Mouse (Mus musculus) duodenum, adult 2 months (tissue): ENCODE measurements around the gene Pde11a. TPM values are rescaled to one million over a fixed set of nuclear protein-coding genes. Genes with fewer than 3 reads are reported as not detected.

Experiments
- polyA plus RNA-seq: library from polyadenylated mRNA; depleted of rRNA; stranded (reverse); fragments of >200 nt; gene quantifications from 2 replicates; pipeline ENCODE4 v1.2.3, GENCODE M21; 2012; ENCODE audit warnings: low replicate concordance; rRNA removed

Pde11a gene
- 0.05 and 0.19 TPM in 2 replicates for polyA plus RNA-seq

GRCm38 (mm10) chr2:76338215-76339156 lies at the start of gene Pde11a:
TSS of gene Pde11a (minus strand) at chr2:76338774.

GRCm38 (mm10) chr2:76369821-76370655 lies 31.5 kb upstream of the Pde11a start, which contains the start of gene Rbm45:
TSS of gene Rbm45 (plus strand) at chr2:76369984.

GRCm38 (mm10) chr2:76360226-76360625 lies 21.7 kb upstream of the Pde11a start, which contains the start of gene Cyct:
TSS of gene Cyct (minus strand) at chr2:76360450.

GRCm38 (mm10) chr2:75981440-75982081 lies 357.0 kb downstream of the Pde11a start, which contains the start of gene Ttc30a1:
TSS of gene Ttc30a1 (minus strand) at chr2:75981967.

GRCm38 (mm10) chr2:75977752-75978368 lies 360.7 kb downstream of the Pde11a start, which contains the start of gene Ttc30a2:
TSS of gene Ttc30a2 (minus strand) at chr2:75978170.

Other genes starting within 250 kb of the Pde11a start
- gene Cyct, start 21.7 kb upstream of the Pde11a start, polyA plus RNA-seq: not detected in 2 replicates
- gene Rbm45, start 31.2 kb upstream of the Pde11a start, polyA plus RNA-seq: 7.2 and 10.0 TPM in 2 replicates
- 71.3 and 140 TPM in 2 replicates for gene Osbpl6, start 67.7 kb upstream of the Pde11a start, polyA plus RNA-seq